Mouse (Mus musculus) frontal cortex, adult 2 months (tissue): ENCODE measurements around the gene Pou2f2. TPM values are rescaled to one million over a fixed set of nuclear protein-coding genes. Genes with fewer than 3 reads are reported as not detected.

Experiments used
- DNase-seq, 2 experiments: peaks; one replicate each; pipeline ENCODE4 v3.0.0; 2022; ENCODE audit warnings: low spot score in 1 of 2; ENCODE audit errors: extremely low spot score in 1 of 2
- polyA plus RNA-seq: library from polyadenylated mRNA; depleted of rRNA; stranded (reverse); fragments of >200 nt; gene quantifications from 2 replicates; pipeline ENCODE4 v1.2.3, GENCODE M21; 2012

Pou2f2 gene
- polyA plus RNA-seq, 1 experiment, result 11.5 TPM

GRCm38 (mm10) chr7:25197384-25198018, 18.0 kb upstream of the Pou2f2 start:
- DNase-seq, result no peak

DNA sequence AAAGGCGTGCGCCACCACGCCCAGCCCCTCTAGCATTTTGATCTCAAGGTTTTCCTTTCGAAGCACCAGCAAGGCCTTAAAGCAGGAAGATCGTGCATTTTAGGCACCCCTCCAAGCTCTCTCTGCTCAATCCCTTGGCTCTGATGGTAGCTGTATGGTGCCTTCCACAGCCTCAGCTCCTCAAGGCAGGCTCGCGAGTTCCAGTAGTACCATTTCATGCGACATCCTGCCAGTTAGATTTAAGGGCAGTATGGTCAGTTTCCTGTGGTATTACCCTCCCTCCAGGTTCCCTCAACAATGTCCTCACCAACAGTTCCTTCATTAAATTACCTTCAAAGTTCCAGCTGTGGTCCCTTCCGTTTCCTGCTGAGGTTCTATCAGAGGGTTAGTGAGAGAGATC, 16.6 kb upstream of the Pou2f2 start:
- no peak for DNase-seq

DNA sequence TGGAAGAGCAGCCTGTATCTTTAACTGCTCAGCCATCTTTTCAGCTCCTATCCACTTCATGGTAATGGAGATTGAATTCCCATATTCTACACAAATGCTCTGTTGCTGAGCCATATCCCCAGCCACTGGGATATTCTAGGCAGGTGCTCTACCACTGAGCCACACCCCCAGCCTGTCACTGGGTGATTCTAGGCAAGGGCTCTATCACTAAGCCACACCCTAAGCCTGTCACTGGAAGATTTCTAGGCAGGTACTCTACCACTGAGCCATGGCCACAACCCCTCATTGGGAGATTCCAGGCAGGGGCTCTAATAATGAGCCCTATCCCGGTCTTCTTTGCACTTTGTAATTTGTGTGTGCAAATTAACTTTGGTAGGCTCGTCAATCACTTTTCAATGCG, 15.6 kb upstream of the Pou2f2 start:
- DNase-seq, result no peak

GRCm38 (mm10) chr7:25192110-25192509, 12.6 kb upstream of the Pou2f2 start:
- no peak for DNase-seq

- no peak for DNase-seq
These were observed 11.3 kb upstream of the Pou2f2 start for GRCm38 (mm10) chr7:25190806-25191205.

DNA sequence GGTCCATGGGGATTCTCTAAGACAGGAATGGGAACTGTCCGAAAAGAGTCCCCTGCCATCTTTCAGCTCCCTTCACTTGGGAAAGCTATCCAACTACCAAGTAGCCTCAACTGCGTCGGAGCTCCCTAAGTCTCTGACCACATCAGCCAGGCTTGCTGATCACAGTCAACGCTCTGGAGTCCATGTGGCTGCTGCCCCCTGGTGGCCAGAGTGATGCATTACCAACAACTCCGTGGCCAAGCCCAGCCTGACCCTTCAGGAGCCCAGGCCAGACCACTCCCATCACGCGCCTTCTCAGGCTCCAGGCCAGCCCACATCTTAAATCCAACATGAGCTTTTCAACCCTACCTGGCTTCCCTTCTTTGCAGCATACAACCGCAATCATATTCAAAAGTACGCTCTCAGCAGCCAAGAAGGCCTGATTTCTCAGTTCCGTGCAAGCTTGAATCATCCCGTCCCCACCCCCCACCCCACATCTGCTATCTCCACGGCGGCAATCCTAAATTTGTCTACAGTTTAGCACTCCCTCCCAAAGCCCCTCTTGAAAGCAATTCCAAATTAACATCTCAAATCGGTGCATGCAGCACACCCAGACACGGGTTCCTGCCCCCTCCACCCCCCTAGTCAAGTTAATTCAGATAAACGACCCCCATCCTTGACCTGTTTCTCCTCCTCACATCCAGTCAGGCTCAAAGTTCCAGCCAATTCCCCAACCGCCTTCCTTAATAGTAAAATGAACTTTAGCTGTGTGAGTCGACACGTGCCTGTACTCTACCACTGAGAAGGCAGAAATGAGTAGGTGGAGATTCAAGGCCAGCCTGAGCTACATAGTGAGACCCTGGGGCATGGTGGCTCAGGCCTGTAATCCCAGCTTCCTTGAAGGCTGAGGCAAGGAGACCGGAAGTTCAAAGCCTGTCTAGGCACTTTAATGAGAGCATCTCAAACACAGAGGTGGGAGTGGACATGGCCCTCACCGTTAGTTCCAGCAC, 8.4 kb upstream of the Pou2f2 start:
- DNase-seq, result peak; percentile 53 to 92

GRCm38 (mm10) chr7:25184091-25184490, 4.6 kb upstream of the Pou2f2 start:
- DNase-seq, result no peak

DNA sequence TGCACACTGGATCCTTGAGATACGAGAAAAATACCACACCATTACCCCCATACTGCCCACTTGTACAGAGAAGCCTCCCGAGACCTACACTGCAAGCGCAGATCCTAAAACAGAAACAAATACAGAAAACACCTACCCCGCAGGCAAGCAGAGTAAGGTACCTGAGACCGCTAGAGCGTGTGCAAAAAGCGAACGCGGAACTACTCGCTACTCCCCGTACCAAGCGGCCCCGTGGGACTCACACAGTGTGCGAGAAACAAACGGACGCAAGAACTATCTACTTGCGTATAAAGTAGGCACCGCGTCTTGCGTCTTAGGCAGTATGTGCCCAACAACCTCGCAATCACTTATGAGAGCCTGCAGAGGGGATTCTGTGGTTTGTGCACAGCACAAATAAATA, 2.3 kb upstream of the Pou2f2 start:
- no peak for DNase-seq

- DNase-seq, result peak in 1 of 2 experiments; percentile 34
These were observed 1.8 kb upstream of the Pou2f2 start for GRCm38 (mm10) chr7:25181331-25181790.

DNA sequence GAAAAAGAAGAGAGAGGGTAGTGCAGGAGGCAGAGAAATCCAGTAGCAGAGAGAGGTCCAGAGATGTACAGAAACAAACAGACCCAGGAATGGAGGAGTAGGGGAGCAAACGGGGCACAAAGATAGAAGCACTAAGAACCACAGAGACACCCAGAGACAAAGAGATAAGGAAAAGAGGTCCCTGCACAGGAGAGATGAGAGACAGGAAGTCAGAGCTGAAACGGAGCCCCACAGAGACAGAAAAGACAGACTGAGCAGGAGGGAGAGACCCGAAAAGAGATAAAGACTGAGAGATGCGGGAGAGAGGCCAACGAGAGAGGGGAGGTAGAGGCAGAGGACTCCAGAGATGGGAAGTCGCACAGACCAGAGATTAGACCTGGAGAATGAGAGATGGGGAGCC, 986 bp upstream of the Pou2f2 start:
- no peak for DNase-seq

- peak in 1 of 2 experiments; percentile 56 for DNase-seq
These were observed 530 bp downstream of the Pou2f2 start for GRCm38 (mm10) chr7:25178787-25179605.

DNA sequence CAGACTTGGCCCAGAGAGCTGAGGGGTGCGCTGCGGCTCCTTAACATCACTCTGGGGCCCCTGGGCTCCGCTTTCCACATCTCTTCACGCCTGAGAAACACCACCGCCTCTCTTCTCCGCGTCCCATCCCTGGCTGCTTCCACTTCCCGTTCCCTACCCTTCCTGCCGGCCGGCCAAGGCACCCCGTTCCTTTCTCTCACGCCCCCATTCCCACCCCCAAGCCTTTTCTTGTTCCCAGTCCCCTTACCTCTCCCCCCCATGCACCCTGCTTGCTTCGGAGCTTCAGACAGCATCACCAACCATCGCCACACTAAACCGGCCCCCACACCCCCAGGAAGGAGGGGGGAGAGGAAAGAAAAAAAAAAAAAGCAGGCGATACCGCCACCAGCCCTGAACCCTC, 1.2 kb downstream of the Pou2f2 start:
- DNase-seq, result peak in 1 of 2 experiments; percentile 48

DNA sequence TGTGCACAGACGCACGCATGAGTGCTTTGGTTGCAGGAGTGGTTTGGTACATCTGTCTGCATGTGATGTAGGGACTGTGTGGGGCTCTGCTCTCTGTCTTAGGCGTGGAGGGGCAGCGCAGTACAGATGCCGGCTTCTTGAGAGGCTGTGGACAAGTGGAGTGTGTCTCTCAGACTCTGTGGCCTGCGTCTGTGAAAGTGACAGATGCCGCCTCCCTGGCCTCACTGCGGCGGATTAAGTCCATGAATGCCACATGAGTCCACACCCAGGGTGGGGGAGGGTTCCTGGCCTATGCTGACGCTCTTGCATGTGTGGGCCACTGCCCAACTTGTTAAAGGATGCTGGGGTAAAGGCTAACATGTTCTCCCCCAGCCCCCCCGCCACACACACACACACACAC, 5.2 kb downstream of the Pou2f2 start:
- DNase-seq, result no peak

DNA sequence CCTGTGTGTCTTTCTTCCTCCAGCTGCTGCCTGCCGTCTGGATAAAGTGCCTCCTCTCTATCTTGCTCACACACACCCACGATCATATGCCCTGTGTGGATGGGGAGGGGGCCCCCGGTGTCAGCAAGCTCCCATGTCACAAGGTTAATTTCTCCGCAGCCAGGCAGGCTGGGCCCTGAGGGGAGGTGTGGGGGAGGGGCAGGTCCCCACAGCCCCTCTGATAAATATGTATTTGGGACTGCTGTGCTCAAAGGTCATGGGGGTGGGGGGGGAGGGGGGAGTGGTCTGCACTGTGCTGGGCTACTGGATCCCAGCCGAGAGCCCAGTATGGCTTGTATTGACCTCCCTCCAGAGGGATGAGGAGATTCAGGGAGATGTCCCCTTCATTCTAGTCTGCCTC, 6.9 kb downstream of the Pou2f2 start:
- DNase-seq, result no peak

- no peak for DNase-seq
These were observed 8.9 kb downstream of the Pou2f2 start for GRCm38 (mm10) chr7:25170583-25170982.

GRCm38 (mm10) chr7:25166106-25166505, 13.4 kb downstream of the Pou2f2 start:
- DNase-seq, result no peak

DNA sequence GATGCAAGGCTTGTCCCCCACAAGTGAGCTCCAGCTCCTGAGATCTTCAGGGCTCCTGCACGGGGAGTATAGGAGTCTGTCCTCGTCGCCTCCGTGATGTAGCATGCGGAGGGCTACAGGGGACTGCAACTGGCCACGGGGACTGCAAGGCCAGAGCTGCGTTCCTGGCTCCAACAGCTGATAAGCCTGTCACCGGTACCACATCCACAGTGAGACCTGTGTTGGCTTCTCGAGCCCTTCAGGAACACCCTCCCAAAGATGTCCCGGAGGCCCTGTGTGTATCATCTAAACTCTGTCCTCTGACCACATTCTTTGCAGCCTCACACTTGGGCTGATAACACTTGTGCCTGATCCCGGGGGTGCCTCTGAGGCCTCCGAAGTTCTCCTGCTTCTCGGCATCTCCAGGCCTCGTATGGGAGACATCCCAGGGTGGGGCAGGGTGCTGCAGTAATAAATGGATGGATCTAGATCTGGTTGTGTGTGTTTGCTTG, 23.3 kb downstream of the Pou2f2 start:
- no peak for DNase-seq

- DNase-seq, result no peak
These were observed 23.9 kb downstream of the Pou2f2 start for GRCm38 (mm10) chr7:25155469-25156157.

DNA sequence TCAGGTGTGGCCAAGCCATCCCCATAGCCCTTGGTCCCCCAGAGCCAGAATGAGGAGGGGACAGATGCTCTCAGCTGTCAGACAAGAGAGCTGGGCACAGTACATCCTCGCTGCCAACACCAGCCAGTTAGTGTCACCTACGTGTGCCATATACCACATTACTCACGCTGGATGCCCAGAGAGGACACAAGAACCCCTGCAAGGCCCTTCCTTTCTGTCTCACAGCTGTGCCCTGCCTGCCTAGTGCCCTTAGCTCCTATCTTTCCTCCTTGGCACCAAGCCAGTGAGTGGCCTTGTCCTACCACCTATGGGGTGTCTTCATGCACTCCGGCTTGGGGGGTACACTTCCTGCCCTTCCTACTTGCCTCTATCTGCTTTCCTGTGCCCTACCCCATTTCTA, 24.9 kb downstream of the Pou2f2 start:
- DNase-seq, result no peak

GRCm38 (mm10) chr7:25153841-25154240, 25.7 kb downstream of the Pou2f2 start:
- no peak for DNase-seq
